Mouse (Mus musculus) spleen, postnatal 36 days (tissue): ENCODE data around the gene Lin7b.
"Not testable (repeated sequence)": the region's sequence is repeated elsewhere in the genome, so short reads cannot be mapped to it uniquely, and the experiment has no call there.

Source experiments
- DNase-seq, 2 experiments: peaks; one replicate each; pipeline ENCODE4 v3.0.0; 2022; ENCODE audit warnings: low spot score in 2 of 2, mixed read lengths in 1 of 2

Lin7b gene

GRCm38 (mm10) chr7:45395578-45396336 is 25.4 kb upstream of the Lin7b start, which contains the start of gene Snrnp70:
TSS of gene Snrnp70 (minus strand) at chr7:45395742.
- peak; percentile 100 for DNase-seq

GRCm38 (mm10) chr7:45395129-45395541 is 24.8 kb upstream of the Lin7b start:
- no peak for DNase-seq

GRCm38 (mm10) chr7:45386077-45386476 is 15.7 kb upstream of the Lin7b start:
- DNase-seq: no peak

GRCm38 (mm10) chr7:45376057-45376456 is 5.7 kb upstream of the Lin7b start:
- DNase-seq: no peak

- DNase-seq: no peak
Measured at GRCm38 (mm10) chr7:45374620-45375019, 4.2 kb upstream of the Lin7b start.

- no peak for DNase-seq
Measured at GRCm38 (mm10) chr7:45372371-45372770, 2.0 kb upstream of the Lin7b start.

GRCm38 (mm10) chr7:45369836-45370474 is 428 bp downstream of the Lin7b start:
- no peak for DNase-seq

- DNase-seq: no peak
Measured at GRCm38 (mm10) chr7:45369022-45369745, 1.2 kb downstream of the Lin7b start.

- no peak for DNase-seq
Measured at GRCm38 (mm10) chr7:45368178-45368577, 2.2 kb downstream of the Lin7b start.

- DNase-seq: peak; percentile 94 to 95
Measured at GRCm38 (mm10) chr7:45367020-45367880, 3.1 kb downstream of the Lin7b start.

GRCm38 (mm10) chr7:45366652-45367019 is 3.7 kb downstream of the Lin7b start, which contains the start of gene Ppfia3:
TSS of gene Ppfia3 (minus strand) at chr7:45367019.
- no peak for DNase-seq

- no peak for DNase-seq
Measured at GRCm38 (mm10) chr7:45365742-45366651, 4.4 kb downstream of the Lin7b start.

- DNase-seq: no peak
Measured at GRCm38 (mm10) chr7:45363983-45364382, 6.4 kb downstream of the Lin7b start.

- DNase-seq: peak; percentile 53 to 64
Measured at GRCm38 (mm10) chr7:45362801-45363200, 7.6 kb downstream of the Lin7b start.

GRCm38 (mm10) chr7:45361243-45361804 is 9.1 kb downstream of the Lin7b start:
- DNase-seq: peak; percentile 86

GRCm38 (mm10) chr7:45360404-45361125 is 9.8 kb downstream of the Lin7b start:
- no peak for DNase-seq

- DNase-seq: not testable (repeated sequence)
Measured at GRCm38 (mm10) chr7:45359081-45359480, 11.3 kb downstream of the Lin7b start.

- DNase-seq: no peak
Measured at GRCm38 (mm10) chr7:45356087-45356486, 14.3 kb downstream of the Lin7b start.

GRCm38 (mm10) chr7:45355318-45356020 is 14.9 kb downstream of the Lin7b start:
- DNase-seq: no peak
